Mouse (Mus musculus) heart, postnatal 0 days (tissue): ENCODE measurements around the gene Tomm22. TPM values are rescaled to one million over a fixed set of nuclear protein-coding genes. Genes with fewer than 3 reads are reported as not detected.

Experiments used
- ATAC-seq: fragments of 200-750 bp; cut with Nextera tagmentation; 2 replicates; pipeline ENCODE4 v1.8.0; 2017; ENCODE audit warnings: low read depth, moderate number of reproducible peaks, moderate library complexity; ENCODE audit not compliant: insufficient read depth
- DNase-seq: peaks from one replicate; pipeline ENCODE4 v3.0.0-alpha.2; 2016; ENCODE audit warnings: low spot score
- H3K27ac ChIP-seq: fragments of 300-500 bp; sonication (generic); 2 replicates; pipeline ENCODE4 v1.5.1; 2014; ENCODE audit warnings: low read depth, mild to moderate bottlenecking
- H3K27me3 ChIP-seq: fragments of 300-500 bp; sonication (generic); 2 replicates; pipeline ENCODE4 v1.6.1; 2014; ENCODE audit warnings: low read length, mixed read lengths; ENCODE audit not compliant: control insufficient read depth, insufficient read depth
- H3K36me3 ChIP-seq: fragments of 300-500 bp; sonication (generic); replicated peaks from 2 replicates; pipeline ENCODE4 v1.6.1; 2014; ENCODE audit warnings: low read length, mixed read lengths; ENCODE audit not compliant: control insufficient read depth, insufficient read depth
- H3K4me1 ChIP-seq: fragments of 300-500 bp; sonication (generic); 2 replicates; pipeline ENCODE4 v1.6.1; 2014; ENCODE audit warnings: antibody characterized with exemption; ENCODE audit not compliant: control insufficient read depth, insufficient read depth
- H3K4me2 ChIP-seq: fragments of 300-500 bp; sonication (generic); 2 replicates; pipeline ENCODE4 v1.6.1; 2014; ENCODE audit warnings: low read depth, mild to moderate bottlenecking, low read length, moderate library complexity
- H3K4me3 ChIP-seq: fragments of 300-500 bp; sonication (generic); 2 replicates; pipeline ENCODE4 v1.5.1; 2014; ENCODE audit warnings: low read depth, low read length
- H3K9ac ChIP-seq: fragments of 300-500 bp; sonication (generic); replicated peaks from 2 replicates; pipeline ENCODE4 v1.6.1; 2014; ENCODE audit warnings: low read depth, low read length, mixed read lengths
- H3K9me3 ChIP-seq: fragments of 300-500 bp; sonication (generic); replicated peaks from 2 replicates; pipeline ENCODE4 v1.6.1; 2016; ENCODE audit warnings: low read length; ENCODE audit not compliant: control insufficient read depth
- CTCF ChIP-seq: IDR thresholded peaks from 2 replicates; pipeline ENCODE4 v1.5.1; 2016; ENCODE audit warnings: antibody characterized with exemption, control low read depth, low read depth
- EP300 ChIP-seq: IDR thresholded peaks from 2 replicates; pipeline ENCODE4 v1.6.1; 2016; ENCODE audit warnings: antibody characterized with exemption, low read depth
- WGBS: fragments of 180-500 bp; shearing (Covaris S2); extraction: QIAGEN DNeasy Blood & Tissue Kit; methylation state at CpG from one replicate; pipeline ENCODE4 v1.1.7; 2014; 5-methylcytosine and 5-hydroxymethylcytosine counted together
- polyA plus RNA-seq: library from polyadenylated mRNA; unstranded; fragments of >200 nt; fragmentation: Nextera tagmentation; extraction: Ambion mirVana; gene quantifications from 2 replicates; pipeline ENCODE4 v1.2.1, GENCODE M21; 2015
- total RNA-seq: library from RNA; depleted of rRNA; stranded (reverse); fragments of >200 nt; gene quantifications from 2 replicates; pipeline ENCODE4 v1.2.3, GENCODE M21; 2014; ENCODE audit warnings: low replicate concordance

Gene Tomm22
- total and polyA plus RNA-seq, 2 experiments from 2014 or later, result 208 to 273 TPM

DNA sequence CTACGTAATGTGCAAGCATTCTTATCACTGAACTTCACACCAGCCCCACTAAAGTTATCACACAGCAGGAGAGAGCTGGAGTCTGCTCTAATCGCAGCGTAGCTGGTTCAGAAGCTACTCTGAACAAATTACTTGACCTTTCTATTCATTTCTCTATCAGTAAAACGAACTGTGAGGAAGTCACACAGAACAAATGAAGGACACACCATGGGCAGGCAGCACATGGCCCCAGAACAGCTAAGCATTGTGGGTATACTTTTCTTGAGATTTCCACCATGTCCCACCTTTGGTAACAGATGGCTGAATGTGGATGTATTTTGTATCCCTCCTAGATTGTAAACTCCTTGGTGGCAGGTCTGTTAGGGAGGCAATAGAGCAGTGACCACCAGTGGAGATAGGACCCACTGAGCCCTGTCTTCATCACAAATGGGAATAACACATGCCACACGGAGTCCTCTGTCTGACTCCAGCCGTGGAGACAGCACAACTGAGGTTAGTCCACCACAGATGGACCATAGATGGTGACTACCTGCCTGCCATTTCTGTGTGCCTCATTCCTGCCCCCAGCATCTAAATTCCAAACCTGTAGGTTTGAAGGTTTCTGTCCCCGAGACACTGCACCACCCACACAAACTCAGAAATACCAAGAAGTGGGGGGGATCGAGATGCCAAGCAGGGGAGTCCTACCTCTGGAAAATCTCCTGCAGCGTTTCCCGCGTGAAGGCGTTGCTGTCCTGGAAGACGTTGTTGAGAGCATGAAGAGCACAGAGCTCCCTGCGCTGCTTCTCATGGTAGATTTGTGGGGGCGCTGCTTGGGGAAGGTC lies 15.6 kb downstream of the Tomm22 start:
- peaks cover 59% of the 10 kb centered on the region for H3K4me1 ChIP-seq
- DNase-seq (no peak), ATAC-seq (no peak)
- peak overlapping the region; percentile 88 for H3K4me3 ChIP-seq
- WGBS, result 3% methylated on average over 15 of the region's 15 CpGs
- no peaks in the 10 kb centered on the region for H3K36me3 ChIP-seq
- no peaks in the 10 kb centered on the region for H3K9me3 ChIP-seq
- no peak for TF ChIP-seq CTCF
- TF ChIP-seq EP300, result no peak
- peak overlapping the region; percentile 94 for H3K9ac ChIP-seq
- H3K27ac ChIP-seq, result peak overlapping the region; percentile 98
- no peaks in the 10 kb centered on the region for H3K27me3 ChIP-seq
- peak overlapping the region; percentile 84 for H3K4me2 ChIP-seq

DNA sequence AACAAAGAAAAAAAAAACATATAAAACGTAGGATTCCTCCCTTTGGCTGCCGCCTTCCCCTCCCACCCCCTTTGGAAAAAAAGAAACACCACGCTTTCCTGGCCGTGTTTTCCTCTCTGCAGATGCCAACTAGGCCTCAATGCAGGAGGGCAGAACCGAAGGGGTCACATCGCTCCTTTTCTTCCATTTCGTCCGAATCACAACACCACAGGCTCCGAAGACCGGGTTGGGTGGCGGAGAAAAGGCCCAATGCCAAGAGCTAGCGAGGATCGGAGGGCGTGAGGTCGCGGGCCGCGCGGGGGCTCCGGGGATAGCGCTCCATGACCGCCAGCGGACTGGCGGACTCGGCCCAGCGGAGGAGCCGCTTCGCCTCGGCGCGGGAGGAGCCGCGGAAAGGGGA lies 16.5 kb downstream of the Tomm22 start:
- under 1% methylated on average over 29 of the region's 33 CpGs for whole genome bisulfite sequencing
- peak overlapping the region; percentile 98 for H3K27ac ChIP-seq
- peak; percentile 0; the same call in 1 of the 2 replicates for ATAC-seq
- TF ChIP-seq EP300, result no peak
- TF ChIP-seq CTCF, result no peak
- H3K36me3 ChIP-seq, result no peaks in the 10 kb centered on the region
- no peak for DNase-seq
- peak overlapping the region; percentile 88 for H3K4me3 ChIP-seq
- H3K9me3 ChIP-seq, result no peaks in the 10 kb centered on the region
- peak overlapping the region; percentile 84 for H3K4me2 ChIP-seq
- H3K4me1 ChIP-seq, result peaks cover 60% of the 10 kb centered on the region
- H3K27me3 ChIP-seq, result no peaks in the 10 kb centered on the region
- peak overlapping the region; percentile 94 for H3K9ac ChIP-seq

DNA sequence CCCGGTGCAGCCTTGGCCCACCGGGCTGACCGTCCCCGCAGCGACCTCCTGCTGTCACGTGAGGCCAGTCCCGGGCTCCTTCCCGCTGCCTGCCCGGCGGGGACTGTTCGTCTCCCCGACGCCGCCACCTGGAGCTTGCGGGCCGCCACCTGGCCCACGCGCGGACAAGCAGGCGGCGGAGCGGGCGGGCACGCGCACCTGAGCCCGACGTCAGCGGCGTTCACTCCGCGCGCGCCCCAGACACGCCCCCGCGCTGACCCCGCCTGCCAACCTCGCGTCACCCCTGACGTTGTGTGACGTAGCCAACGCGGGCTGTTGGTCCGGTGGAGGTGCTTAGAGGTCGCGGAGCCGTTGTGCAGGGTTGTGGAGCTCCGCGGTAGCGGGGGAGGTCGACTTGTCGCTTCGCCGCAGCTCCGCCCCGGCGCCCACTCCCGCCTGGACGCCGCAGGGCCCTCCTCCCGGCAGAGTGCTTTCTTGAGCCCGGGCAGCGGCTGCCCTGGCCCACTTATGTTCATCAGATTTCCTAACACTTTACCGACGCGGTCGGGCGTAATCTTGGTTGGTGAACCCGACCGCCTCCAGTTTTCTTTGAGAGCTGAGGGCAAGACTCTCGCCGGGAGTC lies 17.1 kb downstream of the Tomm22 start, which contains the start of gene Josd1:
Gene Josd1 (minus strand): TSS at position 274 of the 622 bp plus-strand sequence.
- H3K27me3 ChIP-seq, result no peaks in the 10 kb centered on the region
- peak; percentile 76 for ATAC-seq
- TF ChIP-seq EP300 (no peak), CTCF (no peak)
- peak; percentile 95 for DNase-seq
- H3K4me2 ChIP-seq, result peak within 1 kb of the TSS; percentile 84
- no peaks in the 10 kb centered on the region for H3K36me3 ChIP-seq
- H3K4me3 ChIP-seq, result peak within 1 kb of the TSS; percentile 88
- H3K27ac ChIP-seq, result peak within 1 kb of the TSS; percentile 98
- H3K4me1 ChIP-seq, result peaks cover 59% of the 10 kb centered on the region
- no peaks in the 10 kb centered on the region for H3K9me3 ChIP-seq
- peak within 1 kb of the TSS; percentile 94 for H3K9ac ChIP-seq
- WGBS, result under 1% methylated on average over 71 of the region's 72 CpGs

DNA sequence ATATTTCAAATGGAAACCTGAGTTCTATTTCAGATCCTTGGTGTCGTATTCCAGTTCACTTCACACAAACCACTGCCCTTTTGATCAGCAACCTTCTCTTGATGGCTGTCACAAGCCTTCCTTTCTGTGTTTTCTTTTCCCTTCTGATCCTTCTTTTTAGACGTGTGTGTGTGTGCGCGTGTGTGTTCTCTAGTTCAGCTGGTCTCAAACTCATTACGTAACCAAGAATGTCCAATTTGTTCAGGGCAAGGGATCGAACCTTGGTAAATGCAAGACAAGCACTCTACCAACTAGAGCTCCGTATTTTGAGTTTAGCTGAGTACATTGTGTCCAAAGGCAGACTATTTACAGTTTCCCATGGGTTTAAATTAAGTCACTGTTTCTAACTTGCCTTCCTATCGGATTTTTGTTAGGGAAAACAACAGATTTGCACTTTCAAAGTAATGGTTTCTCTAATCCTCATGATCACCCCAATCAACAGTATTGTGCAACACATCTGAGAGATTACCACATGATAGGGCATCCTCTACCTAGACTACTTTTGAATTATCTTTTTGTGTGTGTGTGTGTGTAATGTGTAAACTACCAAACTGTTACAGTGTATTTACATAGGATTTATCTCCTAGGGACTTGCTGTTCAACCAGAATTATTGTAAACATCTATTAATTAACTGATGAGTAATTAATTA lies 17.8 kb downstream of the Tomm22 start:
- 5% methylated on average over 8 of the region's 8 CpGs for WGBS
- Histone ChIP-seq H3K27me3 (no peaks in the 10 kb centered on the region), H3K4me2 (peak overlapping the region; percentile 84), H3K4me1 (peaks cover 53% of the 10 kb centered on the region), H3K9me3 (no peaks in the 10 kb centered on the region), H3K36me3 (no peaks in the 10 kb centered on the region), H3K9ac (peak overlapping the region; percentile 94), H3K27ac (peak overlapping the region; percentile 98), H3K4me3 (peak overlapping the region; percentile 88)
- DNase-seq (no peak), ATAC-seq (no peak)
- TF ChIP-seq CTCF (no peak), EP300 (0 out of 2 replicates have a peak, but pooled peaks have one; percentile 31)

DNA sequence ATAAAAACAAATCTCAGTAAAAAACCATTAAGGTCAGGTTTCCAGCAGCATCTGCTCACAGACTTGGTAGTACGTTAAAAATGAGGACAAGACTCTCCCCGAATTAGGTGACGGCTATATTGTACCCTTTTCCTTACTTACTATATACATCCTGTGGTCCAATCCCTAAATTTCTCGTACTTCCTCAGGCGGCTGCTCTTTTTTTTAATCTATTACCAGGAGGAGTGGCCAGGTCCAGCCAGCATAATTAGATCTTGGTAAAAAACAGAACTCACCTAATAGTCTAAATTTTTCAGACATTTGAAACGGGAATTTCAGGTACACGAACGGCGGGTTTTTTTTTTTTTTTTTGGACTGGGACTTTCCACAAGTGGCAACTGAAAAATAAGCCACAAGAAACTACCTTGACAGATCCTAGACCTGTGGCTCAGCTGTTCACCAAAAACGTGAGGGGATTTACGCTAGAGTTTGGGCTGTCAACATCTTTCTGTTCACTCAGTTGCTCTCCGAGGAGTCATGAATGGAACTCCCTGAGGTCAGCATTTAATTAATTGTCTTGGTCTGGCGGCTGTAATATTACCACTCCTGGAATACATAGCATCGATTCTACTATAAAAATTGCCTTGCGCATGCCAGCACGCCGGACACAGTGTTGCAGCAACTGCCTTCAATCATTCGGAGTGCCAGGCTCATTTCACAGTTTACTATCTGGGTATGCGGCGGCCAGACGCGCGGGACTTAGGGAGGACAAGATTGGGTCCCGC lies 19.2 kb downstream of the Tomm22 start:
- Histone ChIP-seq H3K36me3 (peaks cover 4% of the 10 kb centered on the region), H3K4me3 (peak overlapping the region; percentile 85), H3K27ac (peak overlapping the region; percentile 80), H3K9ac (no peak overlapping the region), H3K4me2 (peak overlapping the region; percentile 64), H3K27me3 (no peaks in the 10 kb centered on the region), H3K4me1 (peaks cover 38% of the 10 kb centered on the region), H3K9me3 (no peaks in the 10 kb centered on the region)
- DNase-seq (no peak), ATAC-seq (no peak)
- WGBS, result 13% methylated on average over 24 of the region's 24 CpGs
- TF ChIP-seq CTCF, result no peak
